Mouse (Mus musculus) heart, embryonic 13.5 days (tissue): Measurements from ENCODE around the gene Vti1a. TPM values are rescaled to one million over a fixed set of nuclear protein-coding genes. Genes with fewer than 3 reads are reported as not detected.
A peak's percentile ranks its signal among the peaks of the same experiment; 100 is the strongest.

ENCODE experiments used
- ATAC-seq: fragments of 200-750 bp; cut with Nextera tagmentation; 2 replicates; pipeline ENCODE4 v1.8.0; 2017; ENCODE audit warnings: moderate TSS enrichment; ENCODE audit not compliant: insufficient number of reproducible peaks, low FRiP score, low TSS enrichment; ENCODE audit errors: extremely low read depth
- H3K27ac ChIP-seq: fragments of 300-500 bp; sonication (generic); replicated peaks from 2 replicates; pipeline ENCODE4 v1.5.1; 2015; ENCODE audit warnings: moderate library complexity, mild to moderate bottlenecking, inconsistent platforms
- H3K27me3 ChIP-seq: fragments of 300-500 bp; sonication (generic); replicated peaks from 2 replicates; pipeline ENCODE4 v1.6.1; 2015; ENCODE audit warnings: mild to moderate bottlenecking, inconsistent platforms
- H3K36me3 ChIP-seq: fragments of 300-500 bp; sonication (generic); 2 replicates; pipeline ENCODE4 v1.6.1; 2015; ENCODE audit warnings: mild to moderate bottlenecking, inconsistent platforms
- H3K4me1 ChIP-seq: fragments of 300-500 bp; sonication (generic); 2 replicates; pipeline ENCODE4 v1.6.1; 2015; ENCODE audit warnings: inconsistent platforms
- H3K4me2 ChIP-seq: fragments of 300-500 bp; sonication (generic); 2 replicates; pipeline ENCODE4 v1.6.1; 2015; ENCODE audit warnings: inconsistent platforms, mild to moderate bottlenecking, moderate library complexity
- H3K4me3 ChIP-seq: fragments of 300-500 bp; sonication (generic); 2 replicates; pipeline ENCODE4 v1.5.1; 2015; ENCODE audit warnings: moderate library complexity, mild to moderate bottlenecking, inconsistent platforms
- H3K9ac ChIP-seq: fragments of 300-500 bp; sonication (generic); 2 replicates; pipeline ENCODE4 v1.6.1; 2015; ENCODE audit warnings: inconsistent platforms, mild to moderate bottlenecking, moderate library complexity
- H3K9me3 ChIP-seq: fragments of 300-500 bp; sonication (generic); 2 replicates; pipeline ENCODE4 v1.6.1; 2016; ENCODE audit warnings: inconsistent platforms
- WGBS: fragments of 180-500 bp; shearing (Covaris S2); methylation state at CpG from one replicate; pipeline ENCODE4 v1.1.7; 2015; ENCODE audit warnings: mixed read lengths; 5-methylcytosine and 5-hydroxymethylcytosine counted together
- polyA plus RNA-seq: library from polyadenylated mRNA; unstranded; fragments of >200 nt; fragmentation: Nextera tagmentation; extraction: Ambion mirVana; gene quantifications from 2 replicates; pipeline ENCODE4 v1.2.1, GENCODE M21; 2015

The Vti1a gene
- polyA plus RNA-seq, 1 experiment from 2014 or later = 14.7 TPM

DNA sequence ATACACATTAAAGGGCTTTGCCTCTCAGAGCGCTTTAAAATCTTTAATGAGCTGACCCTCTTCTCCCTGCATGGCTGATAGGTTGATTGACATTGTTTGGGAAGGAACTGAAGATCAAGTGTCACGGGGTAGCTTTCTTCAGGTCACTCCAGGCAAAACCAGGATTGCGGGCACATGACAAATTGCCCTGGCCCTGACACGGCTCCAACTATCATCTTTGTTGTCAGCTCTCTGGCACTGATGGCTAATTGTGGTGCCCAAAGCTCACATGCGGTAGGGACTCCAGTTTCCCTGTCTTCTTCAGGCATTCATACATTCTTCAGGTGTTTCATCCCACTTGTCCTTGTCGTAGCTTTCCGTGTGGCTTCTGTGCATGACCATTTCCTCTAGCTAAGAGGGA, 300.2 kb downstream of the Vti1a start:
- Histone ChIP-seq H3K4me1 (peaks cover 42% of the 10 kb centered on the region), H3K4me3 (no peak overlapping the region), H3K4me2 (no peak overlapping the region), H3K27ac (no peak overlapping the region), H3K36me3 (no peaks in the 10 kb centered on the region), H3K27me3 (0 out of 2 replicates have a peak, but pooled peaks cover 2% of the 10 kb centered on the region), H3K9ac (no peak overlapping the region), H3K9me3 (no peaks in the 10 kb centered on the region)
- 72% methylated on average over 7 of the region's 7 CpGs for WGBS
- no peak for ATAC-seq

DNA sequence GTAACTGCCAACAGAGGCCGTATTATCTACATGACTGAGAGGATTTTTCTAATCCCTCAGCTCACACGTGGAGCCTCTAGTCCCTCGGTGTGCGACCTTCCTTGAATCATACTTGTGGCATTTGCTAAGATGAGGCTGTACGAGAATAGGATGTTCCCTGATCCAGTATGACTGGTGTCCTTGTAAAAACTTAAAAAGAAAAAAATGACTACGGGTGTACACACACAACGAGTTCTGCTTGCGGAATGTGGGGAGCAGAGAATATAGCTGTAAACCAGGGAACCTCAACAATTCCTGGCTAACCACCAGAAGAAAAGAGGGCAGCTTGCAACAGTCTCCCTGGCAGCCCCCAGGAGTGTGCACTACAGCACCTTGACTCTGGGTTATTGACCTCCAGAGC, 300.8 kb downstream of the Vti1a start:
- Histone ChIP-seq H3K4me1 (peaks cover 42% of the 10 kb centered on the region), H3K4me2 (no peak overlapping the region), H3K27ac (no peak overlapping the region), H3K36me3 (no peaks in the 10 kb centered on the region), H3K9me3 (no peaks in the 10 kb centered on the region), H3K27me3 (0 out of 2 replicates have a peak, but pooled peaks cover 2% of the 10 kb centered on the region), H3K9ac (no peak overlapping the region), H3K4me3 (no peak overlapping the region)
- ATAC-seq = no peak
- WGBS = 57% methylated on average over 8 of the region's 8 CpGs

DNA sequence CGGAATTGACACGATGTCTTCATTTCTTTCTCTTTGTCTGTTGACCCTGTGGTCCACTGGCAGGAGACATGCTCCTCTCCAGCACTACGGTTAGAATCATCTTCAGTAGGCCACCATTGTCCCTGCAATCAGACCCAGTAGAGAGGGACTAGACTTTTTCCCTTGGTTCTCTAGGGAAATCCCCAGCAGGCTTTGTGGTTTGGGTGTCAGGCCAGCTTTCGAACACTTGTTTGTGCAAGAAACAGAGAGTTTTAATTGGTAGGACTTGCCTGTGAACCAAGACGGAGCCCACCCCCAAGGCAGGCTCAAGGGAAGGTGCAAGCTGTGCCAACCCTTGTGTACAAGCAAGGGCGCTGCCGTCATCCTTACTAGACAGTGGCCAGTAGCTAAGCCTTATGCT, 302.5 kb downstream of the Vti1a start:
- Histone ChIP-seq H3K4me1 (peaks cover 46% of the 10 kb centered on the region), H3K9me3 (no peaks in the 10 kb centered on the region), H3K27ac (no peak overlapping the region), H3K4me3 (no peak overlapping the region), H3K9ac (no peak overlapping the region), H3K4me2 (no peak overlapping the region), H3K27me3 (no peaks in the 10 kb centered on the region), H3K36me3 (no peaks in the 10 kb centered on the region)
- ATAC-seq = no peak
- 92% methylated on average over 7 of the region's 7 CpGs for WGBS

DNA sequence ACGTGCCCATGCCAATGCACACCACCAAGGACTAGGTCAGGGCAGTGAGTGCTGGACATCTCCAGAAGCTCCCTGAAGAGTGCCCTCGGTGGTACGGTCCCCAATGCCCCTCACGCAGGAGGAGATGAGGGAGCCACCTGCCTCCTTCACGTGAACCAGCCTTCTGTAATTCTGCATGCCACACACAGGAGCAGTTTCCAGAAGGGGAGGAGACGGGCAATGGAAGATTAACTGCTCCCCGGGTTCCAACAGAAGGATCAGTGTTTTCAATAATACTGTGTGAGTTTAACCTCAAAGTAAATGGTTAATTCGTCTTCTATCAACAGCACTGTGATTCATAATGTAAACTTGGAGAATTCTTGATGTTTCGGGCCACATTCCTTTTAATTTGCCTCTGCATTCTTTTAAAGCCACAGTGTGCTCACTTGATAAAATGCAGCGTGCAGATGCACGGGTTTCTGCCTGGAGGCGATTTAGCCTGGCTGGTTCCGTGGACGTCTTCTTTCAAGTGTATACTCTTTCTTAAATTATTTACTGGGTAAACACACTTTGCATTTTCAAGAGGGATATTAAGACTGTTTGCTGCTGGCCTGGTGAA, 304.4 kb downstream of the Vti1a start:
- no peak for ATAC-seq

DNA sequence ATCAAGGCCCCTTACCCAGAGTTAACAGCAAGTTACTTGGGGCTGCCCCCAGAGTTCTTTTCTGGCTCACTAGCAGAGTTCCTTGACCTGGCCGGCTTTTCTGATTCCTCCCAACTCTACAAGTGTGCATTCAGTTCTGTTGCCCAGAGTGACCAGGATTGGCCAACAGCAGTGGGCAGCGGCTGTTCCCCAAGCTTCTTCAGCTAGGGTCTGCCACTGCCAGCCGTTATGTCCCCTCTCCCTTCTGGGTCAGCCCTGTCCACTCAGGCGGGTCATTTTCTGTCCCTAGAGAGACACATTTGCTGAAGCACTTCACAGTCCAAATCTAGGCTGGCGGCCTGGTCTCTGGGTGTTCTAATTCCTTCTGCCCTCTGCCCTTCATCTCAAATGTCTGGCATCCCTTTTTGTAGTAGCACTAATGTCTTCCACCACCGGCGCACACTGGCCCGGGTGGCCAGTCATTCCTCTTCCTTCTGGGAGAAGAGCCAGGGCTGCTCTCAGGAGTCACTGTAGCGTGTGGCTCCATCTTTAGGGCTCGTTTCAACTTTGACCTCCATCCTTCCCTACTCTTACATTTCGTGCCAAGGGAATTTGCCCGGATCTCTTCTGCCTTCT, 305.0 kb downstream of the Vti1a start:
- Histone ChIP-seq H3K27ac (no peak overlapping the region), H3K36me3 (no peaks in the 10 kb centered on the region), H3K4me1 (peaks cover 35% of the 10 kb centered on the region), H3K4me2 (no peak overlapping the region), H3K4me3 (no peak overlapping the region), H3K27me3 (no peaks in the 10 kb centered on the region), H3K9ac (no peak overlapping the region), H3K9me3 (no peaks in the 10 kb centered on the region)
- ATAC-seq = no peak
- WGBS = 79% methylated on average over 12 of the region's 12 CpGs

More for the DNA sequence above, 304.4 kb downstream of the Vti1a start:
- Histone ChIP-seq H3K9ac (no peak overlapping the region), H3K9me3 (no peaks in the 10 kb centered on the region), H3K36me3 (no peaks in the 10 kb centered on the region), H3K27me3 (no peaks in the 10 kb centered on the region), H3K4me2 (no peak overlapping the region), H3K27ac (no peak overlapping the region), H3K4me1 (peaks cover 41% of the 10 kb centered on the region), H3K4me3 (no peak overlapping the region)
- 62% methylated on average over 14 of the region's 14 CpGs for WGBS

DNA sequence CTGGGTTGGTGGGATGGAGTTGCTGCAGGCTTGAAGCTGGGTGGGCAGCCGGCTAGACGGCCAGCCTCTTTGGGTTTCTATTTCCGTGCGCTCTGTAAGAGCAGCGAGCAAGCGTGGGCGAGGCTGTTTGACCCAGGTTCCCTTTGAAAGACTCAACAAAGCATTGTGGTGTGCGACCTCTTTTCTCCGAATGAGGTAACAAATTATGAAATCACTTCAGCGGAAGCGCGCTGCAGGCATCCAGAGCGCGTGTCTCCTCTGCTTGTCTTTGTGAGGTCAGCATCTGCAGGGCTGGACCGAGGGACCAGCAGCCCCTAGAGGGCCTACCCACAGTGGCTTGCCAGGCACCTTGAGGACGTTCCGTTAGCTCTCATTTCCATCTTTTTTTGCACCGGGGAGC, 306.7 kb downstream of the Vti1a start:
- no peak for ATAC-seq
- WGBS = 64% methylated on average over 18 of the region's 18 CpGs
- Histone ChIP-seq H3K4me3 (no peak overlapping the region), H3K4me1 (peaks cover 21% of the 10 kb centered on the region), H3K4me2 (peak overlapping the region; percentile 36), H3K36me3 (no peaks in the 10 kb centered on the region), H3K27me3 (no peaks in the 10 kb centered on the region), H3K9ac (no peak overlapping the region), H3K27ac (no peak overlapping the region), H3K9me3 (no peaks in the 10 kb centered on the region)

DNA sequence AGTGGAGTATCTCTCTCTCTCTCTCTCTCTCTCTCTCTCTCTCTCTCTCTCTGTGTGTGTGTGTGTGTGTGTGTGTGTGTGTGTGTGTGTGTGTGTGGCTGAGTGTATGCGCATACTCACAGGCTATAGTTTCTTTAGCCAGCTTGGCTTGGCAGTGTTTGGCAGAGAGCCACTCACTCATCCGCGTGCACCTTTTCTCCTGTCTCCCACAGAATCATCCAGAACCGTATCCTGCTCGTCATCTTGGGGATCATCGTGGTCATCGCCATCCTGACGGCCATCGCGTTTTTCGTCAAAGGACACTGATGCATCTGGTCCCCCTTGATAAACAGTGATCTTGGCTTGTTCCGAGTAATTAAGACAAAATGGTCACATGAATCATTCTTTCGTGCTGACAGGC, 307.5 kb downstream of the Vti1a start:
- Histone ChIP-seq H3K4me1 (peaks cover 21% of the 10 kb centered on the region), H3K36me3 (no peaks in the 10 kb centered on the region), H3K9me3 (no peaks in the 10 kb centered on the region), H3K27me3 (no peaks in the 10 kb centered on the region), H3K9ac (no peak overlapping the region), H3K4me2 (no peak overlapping the region), H3K27ac (no peak overlapping the region), H3K4me3 (no peak overlapping the region)
- 82% methylated on average over 13 of the region's 13 CpGs for WGBS
- no peak for ATAC-seq

DNA sequence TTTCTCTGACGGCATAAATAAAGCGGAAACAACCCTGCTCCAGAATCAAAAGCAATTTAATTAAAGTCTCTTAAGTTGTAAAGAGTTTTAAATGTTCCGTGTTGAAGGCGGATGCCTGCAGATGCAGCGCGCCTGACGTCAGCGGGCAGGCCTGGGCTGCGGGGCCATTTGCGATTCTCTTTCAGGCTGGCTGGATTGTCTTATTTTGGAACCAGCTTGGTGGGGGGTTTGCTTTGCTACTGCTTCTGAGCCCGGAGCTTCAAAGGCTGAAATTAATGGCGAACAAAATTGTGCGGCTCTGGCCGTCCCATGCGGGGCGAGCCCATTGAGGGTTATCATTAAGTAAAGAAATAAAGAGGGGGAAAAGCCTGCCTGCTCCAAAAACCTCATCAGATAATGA, 310.4 kb downstream of the Vti1a start:
- ATAC-seq = no peak
- Histone ChIP-seq H3K9me3 (no peaks in the 10 kb centered on the region), H3K4me3 (no peak overlapping the region), H3K4me2 (no peak overlapping the region), H3K4me1 (peaks cover 8% of the 10 kb centered on the region), H3K27me3 (no peaks in the 10 kb centered on the region), H3K27ac (no peak overlapping the region), H3K9ac (no peak overlapping the region), H3K36me3 (no peaks in the 10 kb centered on the region)
- 86% methylated on average over 16 of the region's 16 CpGs for WGBS

DNA sequence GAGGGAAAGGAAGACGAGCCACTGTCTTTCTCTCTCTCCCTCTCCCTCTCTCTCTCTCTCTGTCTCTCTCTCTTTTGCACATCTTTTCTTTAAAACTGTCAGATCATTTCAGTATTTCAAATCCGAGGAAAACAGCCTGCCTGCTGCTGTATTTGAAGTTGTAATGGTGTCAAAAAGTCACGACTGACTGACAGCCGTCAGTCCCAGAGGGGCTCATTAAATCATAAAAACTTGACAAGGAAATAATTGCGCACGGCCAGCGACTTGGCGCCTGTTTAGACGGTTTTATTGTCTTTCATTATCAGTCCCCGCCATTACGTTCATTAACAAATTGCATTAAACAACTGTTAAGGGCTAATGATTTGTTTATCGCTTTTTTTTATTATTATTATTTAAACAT, 310.9 kb downstream of the Vti1a start:
- Histone ChIP-seq H3K4me1 (peaks cover 8% of the 10 kb centered on the region), H3K27ac (no peak overlapping the region), H3K36me3 (no peaks in the 10 kb centered on the region), H3K27me3 (no peaks in the 10 kb centered on the region), H3K9ac (no peak overlapping the region), H3K4me3 (no peak overlapping the region), H3K9me3 (no peaks in the 10 kb centered on the region), H3K4me2 (no peak overlapping the region)
- no peak for ATAC-seq
- WGBS = 84% methylated on average over 12 of the region's 12 CpGs

DNA sequence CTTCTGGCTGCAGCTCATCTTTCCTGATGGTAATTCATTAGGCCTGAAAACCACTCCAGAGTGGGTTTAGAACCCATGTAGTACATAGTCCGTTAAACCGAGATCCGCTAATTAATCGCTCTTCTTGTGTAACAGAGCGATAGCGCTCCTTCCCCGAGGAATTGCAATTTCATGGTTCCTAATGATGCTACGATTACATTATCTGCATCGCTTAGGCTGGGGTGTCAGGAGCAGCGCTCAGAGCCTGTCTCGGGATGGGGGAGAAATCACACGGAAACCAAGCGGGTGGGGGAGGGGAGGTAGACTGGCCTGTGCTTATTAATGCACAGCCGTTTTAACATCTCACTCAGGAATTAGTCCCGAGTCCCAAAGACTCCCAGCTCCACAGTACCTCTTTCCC, 319.4 kb downstream of the Vti1a start:
- ATAC-seq = no peak
- Histone ChIP-seq H3K4me1 (no peaks in the 10 kb centered on the region), H3K9ac (no peak overlapping the region), H3K4me3 (no peak overlapping the region), H3K27me3 (no peaks in the 10 kb centered on the region), H3K9me3 (no peaks in the 10 kb centered on the region), H3K36me3 (no peaks in the 10 kb centered on the region), H3K4me2 (no peak overlapping the region), H3K27ac (no peak overlapping the region)
- 76% methylated on average over 15 of the region's 15 CpGs for WGBS

DNA sequence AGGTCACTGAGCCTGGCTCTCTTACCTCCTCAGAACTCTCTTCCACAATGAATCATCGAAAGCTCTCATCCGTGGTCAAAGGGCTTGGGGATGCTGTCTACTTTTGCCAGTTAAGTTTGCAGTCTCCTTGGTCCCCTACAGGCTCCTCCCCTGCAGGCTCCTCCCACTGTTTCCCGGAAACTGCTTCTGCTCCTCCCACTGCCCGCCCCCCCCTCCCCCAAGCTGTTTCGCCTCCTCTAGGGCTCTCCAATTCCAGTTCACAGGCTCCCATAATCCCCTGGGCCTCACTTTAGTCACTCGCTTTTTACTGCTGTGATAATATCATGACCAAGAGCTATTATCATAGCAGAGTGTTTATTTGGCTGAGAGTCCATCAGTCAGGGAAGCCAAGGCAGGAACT, 324.2 kb downstream of the Vti1a start:
- peaks cover 19% of the 10 kb centered on the region for H3K4me1 ChIP-seq
- H3K27me3 ChIP-seq = 0 out of 2 replicates have a peak, but pooled peaks cover under 1% of the 10 kb centered on the region
- H3K4me3 ChIP-seq = no peak overlapping the region
- no peak overlapping the region for H3K9ac ChIP-seq
- H3K4me2 ChIP-seq = no peak overlapping the region
- 82% methylated on average over 6 of the region's 6 CpGs for WGBS
- H3K9me3 ChIP-seq = no peaks in the 10 kb centered on the region
- no peak for ATAC-seq
- no peaks in the 10 kb centered on the region for H3K36me3 ChIP-seq
- no peak overlapping the region for H3K27ac ChIP-seq

DNA sequence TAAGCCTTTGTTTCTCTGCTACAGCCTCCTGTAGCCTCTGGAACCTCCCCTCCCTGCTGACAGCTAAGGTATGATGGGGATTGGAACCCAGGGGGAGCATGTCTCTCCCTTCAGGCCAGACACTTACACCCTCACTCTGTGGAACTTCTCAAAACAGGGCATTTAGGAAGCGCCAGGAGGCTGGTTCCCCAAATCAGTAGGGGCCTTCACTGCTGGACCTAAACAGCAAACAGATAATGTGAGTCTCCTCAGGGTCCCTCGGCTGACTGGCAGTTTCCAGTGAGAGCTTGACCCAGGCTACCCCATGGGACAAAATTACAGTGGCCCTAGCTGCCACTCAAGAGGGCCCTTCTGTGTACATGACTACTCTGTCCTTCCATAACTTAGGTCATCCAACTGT, 325.8 kb downstream of the Vti1a start:
- Histone ChIP-seq H3K4me2 (no peak overlapping the region), H3K4me3 (no peak overlapping the region), H3K9me3 (no peaks in the 10 kb centered on the region), H3K9ac (no peak overlapping the region), H3K36me3 (no peaks in the 10 kb centered on the region), H3K27me3 (peaks cover 2% of the 10 kb centered on the region; the same call in 1 of the 2 replicates), H3K27ac (no peak overlapping the region), H3K4me1 (peaks cover 19% of the 10 kb centered on the region)
- 81% methylated on average over 2 of the region's 2 CpGs for WGBS
- no peak for ATAC-seq
